Mouse (Mus musculus) olfactory bulb, adult 2 months (tissue): Measurements from ENCODE around the gene Scaper.

Source experiments
- CTCF ChIP-seq: fragments of 200-500 bp; IDR thresholded peaks from 2 replicates; pipeline ENCODE4 v1.5.1; 2012; ENCODE audit warnings: low read depth, mild to moderate bottlenecking, low read length, moderate library complexity; ENCODE audit not compliant: insufficient read depth
- POLR2A ChIP-seq: fragments of 200-500 bp; IDR thresholded peaks from 2 replicates; pipeline ENCODE4 v1.6.1; 2012; ENCODE audit warnings: mild to moderate bottlenecking, low read depth, low read length, moderate library complexity; ENCODE audit not compliant: insufficient read depth

GRCm38 (mm10) chr9:55937664-55938617 is at the start of gene Scaper:
- TF ChIP-seq CTCF (peak; percentile 15; the same call in 1 of the 2 replicates), POLR2A (no peak)
